Mouse (Mus musculus): ENCODE data around the gene Abcb7.

Gene Abcb7

GRCm38 (mm10) chrX:104413183-104413983 lies at the start of gene Abcb7:
Gene Abcb7 (minus strand): TSS chrX:104413856.
- peak; percentile 86 to 93 for DNase-seq

- peak in 1 of 2 experiments; percentile 7 for DNase-seq
Measured at GRCm38 (mm10) chrX:104461755-104462154, 48.1 kb upstream of the Abcb7 start.

GRCm38 (mm10) chrX:104452433-104452832 lies 38.8 kb upstream of the Abcb7 start:
- no peak for DNase-seq

GRCm38 (mm10) chrX:104433456-104433855 lies 19.8 kb upstream of the Abcb7 start:
- peak; percentile 21 to 39 for DNase-seq

GRCm38 (mm10) chrX:104428108-104428507 lies 14.5 kb upstream of the Abcb7 start:
- DNase-seq: no peak

GRCm38 (mm10) chrX:104413995-104414394 lies 339 bp upstream of the Abcb7 start:
- DNase-seq: no peak

- DNase-seq: peak in 1 of 2 experiments; percentile 18
Measured at GRCm38 (mm10) chrX:104408137-104408536, 5.5 kb downstream of the Abcb7 start.

GRCm38 (mm10) chrX:104402463-104402862 lies 11.2 kb downstream of the Abcb7 start:
- peak; percentile 0 to 19 for DNase-seq

- DNase-seq: no peak
Measured at GRCm38 (mm10) chrX:104401134-104401533, 12.5 kb downstream of the Abcb7 start.

GRCm38 (mm10) chrX:104397526-104397925 lies 16.1 kb downstream of the Abcb7 start:
- no peak for DNase-seq

- no peak for DNase-seq
Measured at GRCm38 (mm10) chrX:104359686-104360085, 54.0 kb downstream of the Abcb7 start.

- DNase-seq: no peak
Measured at GRCm38 (mm10) chrX:104355842-104356241, 57.8 kb downstream of the Abcb7 start.

GRCm38 (mm10) chrX:104348146-104348545 lies 65.5 kb downstream of the Abcb7 start:
- DNase-seq: peak in 1 of 2 experiments; percentile 14

- DNase-seq: no peak
Measured at GRCm38 (mm10) chrX:104291721-104292120, 121.9 kb downstream of the Abcb7 start.

GRCm38 (mm10) chrX:104279828-104280227 lies 133.8 kb downstream of the Abcb7 start:
- DNase-seq: no peak

- DNase-seq: no peak
Measured at GRCm38 (mm10) chrX:104264371-104264770, 149.3 kb downstream of the Abcb7 start.

- no peak for DNase-seq
Measured at GRCm38 (mm10) chrX:104262468-104262867, 151.2 kb downstream of the Abcb7 start.

GRCm38 (mm10) chrX:104256561-104256960 lies 157.1 kb downstream of the Abcb7 start:
- no peak for DNase-seq

All from kidney, postnatal 36 days (tissue).